Mouse (Mus musculus) right cerebral cortex, postnatal 14 days (tissue): Measurements from ENCODE around the gene Slc2a4.
"Not testable (repeated sequence)": the region's sequence is repeated elsewhere in the genome, so short reads cannot be mapped to it uniquely, and the experiment has no call there.

ENCODE experiments used
- DNase-seq: peaks from one replicate; pipeline ENCODE4 v3.0.0; 2022

Gene Slc2a4

GRCm38 (mm10) chr11:69938401-69938979 lies 9.5 kb downstream of the Slc2a4 start:
- no peak for DNase-seq

GRCm38 (mm10) chr11:69937834-69938233 lies 10.2 kb downstream of the Slc2a4 start:
- DNase-seq, result no peak

GRCm38 (mm10) chr11:69937385-69937784 lies 10.6 kb downstream of the Slc2a4 start:
- no peak for DNase-seq

- no peak for DNase-seq
These were observed 11.2 kb downstream of the Slc2a4 start for GRCm38 (mm10) chr11:69936714-69937347.

- no peak for DNase-seq
These were observed 11.8 kb downstream of the Slc2a4 start for GRCm38 (mm10) chr11:69936156-69936555.

- DNase-seq, result peak; percentile 90
These were observed 12.7 kb downstream of the Slc2a4 start, which contains the start of gene Ybx2 for GRCm38 (mm10) chr11:69935137-69935879. Ybx2 (plus strand) TSS chr11:69935796.

- DNase-seq, result no peak
These were observed 13.3 kb downstream of the Slc2a4 start for GRCm38 (mm10) chr11:69934681-69935080.

- peak; percentile 96 for DNase-seq
These were observed 13.8 kb downstream of the Slc2a4 start for GRCm38 (mm10) chr11:69934169-69934568.

- DNase-seq, result no peak
These were observed 14.9 kb downstream of the Slc2a4 start for GRCm38 (mm10) chr11:69933066-69933465.

GRCm38 (mm10) chr11:69932254-69932653 lies 15.7 kb downstream of the Slc2a4 start:
- DNase-seq, result no peak

- no peak for DNase-seq
These were observed 16.2 kb downstream of the Slc2a4 start for GRCm38 (mm10) chr11:69931769-69932168.

GRCm38 (mm10) chr11:69930967-69931537 lies 16.9 kb downstream of the Slc2a4 start:
- no peak for DNase-seq

GRCm38 (mm10) chr11:69930176-69930575 lies 17.8 kb downstream of the Slc2a4 start:
- not testable (repeated sequence) for DNase-seq

GRCm38 (mm10) chr11:69929712-69930111 lies 18.3 kb downstream of the Slc2a4 start:
- DNase-seq, result no peak

GRCm38 (mm10) chr11:69927501-69927900 lies 20.5 kb downstream of the Slc2a4 start:
- no peak for DNase-seq

GRCm38 (mm10) chr11:69922796-69923195 lies 25.2 kb downstream of the Slc2a4 start:
- no peak for DNase-seq

- DNase-seq, result no peak
These were observed 25.8 kb downstream of the Slc2a4 start for GRCm38 (mm10) chr11:69922012-69922756.

GRCm38 (mm10) chr11:69921114-69922011 lies 26.6 kb downstream of the Slc2a4 start, which contains the start of gene Eif5a:
Eif5a (minus strand) TSS chr11:69921958.
- DNase-seq, result peak; percentile 100

GRCm38 (mm10) chr11:69920266-69921031 lies 27.5 kb downstream of the Slc2a4 start:
- peak; percentile 56 for DNase-seq

- DNase-seq, result peak; percentile 36
These were observed 28.2 kb downstream of the Slc2a4 start for GRCm38 (mm10) chr11:69919661-69920265.
